Mouse (Mus musculus) erythroid progenitor cell, adult 5-6 weeks (primary cell): ENCODE results near the gene Filip1l. TPM values are rescaled to one million over a fixed set of nuclear protein-coding genes. Genes with fewer than 3 reads are reported as not detected.

Experiments used
- ATAC-seq: replicated peaks from 2 replicates; pipeline ENCODE4 v1.8.0; 2016; ENCODE audit warnings: moderate number of reproducible peaks, mild to moderate bottlenecking, moderate TSS enrichment, inconsistent platforms; ENCODE audit not compliant: poor library complexity, low FRiP score, severe bottlenecking
- total RNA-seq, 2 experiments: library from RNA; stranded (forward) in 1 of 2; stranded (reverse) in 1 of 2; fragments of 150-400 nt in 1 of 2; fragments of 186-747, 209-891 nt in 1 of 2; gene quantifications; 2 replicates each; pipeline versions ENCODE4 v1.2.3 to v1.2.4; 2015 to 2017; ENCODE audit warnings: low replicate concordance in 2 of 2

The Filip1l gene
- total RNA-seq (2015; ENCODE audit: low replicate concordance) (13.4 and 20.2 TPM in 2 replicates), total RNA-seq (2017; ENCODE audit: low replicate concordance) (6.1 and 10.1 TPM in 2 replicates)

GRCm38 (mm10) chr16:57352751-57353150 lies at the start of gene Filip1l:
TSS of gene Filip1l (plus strand) at chr16:57353093.
- ATAC-seq: no peak

- ATAC-seq: no peak
Observed at GRCm38 (mm10) chr16:57303716-57304115, 49.2 kb upstream of the Filip1l start.

- ATAC-seq: no peak
Observed at GRCm38 (mm10) chr16:57305463-57305862, 47.4 kb upstream of the Filip1l start.

GRCm38 (mm10) chr16:57312130-57312529 lies 40.8 kb upstream of the Filip1l start:
- ATAC-seq: no peak

- no peak for ATAC-seq
Observed at GRCm38 (mm10) chr16:57313487-57313886, 39.4 kb upstream of the Filip1l start.

- ATAC-seq: no peak
Observed at GRCm38 (mm10) chr16:57314236-57314635, 38.7 kb upstream of the Filip1l start.

GRCm38 (mm10) chr16:57315026-57315425 lies 37.9 kb upstream of the Filip1l start:
- no peak for ATAC-seq

- no peak for ATAC-seq
Observed at GRCm38 (mm10) chr16:57317127-57317526, 35.8 kb upstream of the Filip1l start.

GRCm38 (mm10) chr16:57317882-57318636 lies 34.8 kb upstream of the Filip1l start:
- no peak for ATAC-seq

GRCm38 (mm10) chr16:57318637-57319125 lies 34.2 kb upstream of the Filip1l start:
- ATAC-seq: no peak

GRCm38 (mm10) chr16:57319284-57320124 lies 33.4 kb upstream of the Filip1l start:
- ATAC-seq: no peak

GRCm38 (mm10) chr16:57326996-57327395 lies 25.9 kb upstream of the Filip1l start:
- no peak for ATAC-seq

- ATAC-seq: no peak
Observed at GRCm38 (mm10) chr16:57329028-57329427, 23.9 kb upstream of the Filip1l start.

GRCm38 (mm10) chr16:57330111-57330510 lies 22.8 kb upstream of the Filip1l start:
- no peak for ATAC-seq

GRCm38 (mm10) chr16:57332301-57332700 lies 20.6 kb upstream of the Filip1l start:
- no peak for ATAC-seq

- ATAC-seq: no peak
Observed at GRCm38 (mm10) chr16:57336770-57337423, 16.0 kb upstream of the Filip1l start.

GRCm38 (mm10) chr16:57339765-57340612 lies 12.9 kb upstream of the Filip1l start:
- no peak for ATAC-seq

- ATAC-seq: no peak
Observed at GRCm38 (mm10) chr16:57340613-57340898, 12.3 kb upstream of the Filip1l start.

- no peak for ATAC-seq
Observed at GRCm38 (mm10) chr16:57346258-57346657, 6.6 kb upstream of the Filip1l start.

GRCm38 (mm10) chr16:57349039-57349438 lies 3.9 kb upstream of the Filip1l start:
- no peak for ATAC-seq
